Mouse (Mus musculus) ovary, postnatal 10 days (tissue): Measurements from ENCODE around the gene Mcu.

Source experiments
- DNase-seq: peaks from one replicate; pipeline ENCODE4 v3.0.0; 2022; ENCODE audit warnings: low spot score

Gene Mcu

DNA sequence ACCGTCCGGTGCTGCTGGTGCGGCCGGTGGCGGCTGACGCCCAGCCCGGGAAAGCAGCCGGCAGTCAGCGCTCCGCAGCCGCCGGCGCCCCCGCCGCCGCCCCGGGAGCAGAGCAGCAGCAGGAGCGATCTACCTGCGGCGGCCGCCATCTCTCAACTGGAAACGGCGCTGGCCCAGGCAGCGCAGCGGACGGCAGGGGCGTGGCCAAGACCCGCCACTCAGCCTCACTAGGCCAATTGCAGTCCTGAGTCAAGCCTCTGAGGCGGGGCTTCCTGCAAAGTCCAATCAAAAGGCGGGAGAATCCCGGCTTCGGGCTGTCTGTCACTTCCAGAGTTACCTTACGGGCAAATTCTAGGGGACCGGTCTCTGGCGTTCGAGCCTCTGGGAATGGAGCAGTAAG lies at the start of gene Mcu:
Mcu (minus strand) TSS at position 171 of the 400 bp plus-strand sequence.
- peak; percentile 92 for DNase-seq

DNA sequence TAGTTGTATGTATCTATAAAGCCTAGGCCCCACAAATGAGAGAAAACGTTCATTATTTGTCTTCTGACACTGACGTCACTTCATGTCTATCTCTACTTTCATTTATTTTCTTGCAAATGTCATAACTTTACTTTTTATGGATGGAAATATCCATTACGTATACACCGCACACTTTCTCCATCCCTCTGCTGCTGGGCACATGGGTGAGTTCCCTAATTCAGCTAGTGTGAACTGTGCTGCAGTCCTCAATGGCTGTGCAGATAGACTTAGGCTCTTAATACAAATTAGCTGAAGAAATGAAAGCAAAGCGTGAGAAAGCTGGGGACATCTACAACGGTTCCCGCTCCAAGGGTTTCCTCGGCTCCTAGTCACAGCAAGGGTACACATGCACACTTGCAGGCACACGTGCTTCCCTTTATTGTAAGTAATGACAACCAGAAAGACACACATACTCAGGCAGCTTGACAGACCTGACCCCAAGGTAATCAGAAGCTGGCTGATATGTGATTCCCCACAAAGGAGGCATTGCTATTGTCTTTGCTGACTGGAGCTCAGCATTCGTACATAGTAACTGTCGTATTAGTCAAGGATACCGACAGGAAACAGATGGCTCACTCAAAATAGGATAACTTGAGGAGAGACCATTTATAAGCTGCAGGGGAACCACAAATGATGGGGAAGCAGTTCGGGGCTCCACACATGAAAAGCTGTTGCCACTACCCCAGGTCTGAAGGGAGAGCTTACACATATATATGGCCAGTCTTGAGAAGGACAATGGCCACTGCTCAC lies 49.2 kb upstream of the Mcu start:
- DNase-seq, result no peak

DNA sequence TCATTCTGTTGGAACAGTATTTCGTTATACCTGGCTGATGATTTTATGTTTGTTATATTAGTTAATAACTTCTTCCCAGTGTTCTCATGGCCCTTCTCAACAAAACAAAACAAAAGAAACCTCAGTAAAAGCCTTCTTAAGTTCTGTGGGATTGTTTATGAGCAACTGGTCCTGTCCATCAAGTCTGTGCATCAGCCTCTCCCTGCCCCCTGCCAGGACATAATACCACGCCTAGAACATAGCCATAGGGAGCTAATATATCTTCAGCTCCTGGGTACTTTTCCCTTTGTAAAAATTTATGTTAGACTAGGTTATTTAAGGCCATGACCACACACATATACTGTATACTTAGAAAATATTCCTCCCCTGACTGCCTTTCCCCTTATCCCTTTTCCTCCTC lies 48.3 kb upstream of the Mcu start:
- DNase-seq, result no peak

DNA sequence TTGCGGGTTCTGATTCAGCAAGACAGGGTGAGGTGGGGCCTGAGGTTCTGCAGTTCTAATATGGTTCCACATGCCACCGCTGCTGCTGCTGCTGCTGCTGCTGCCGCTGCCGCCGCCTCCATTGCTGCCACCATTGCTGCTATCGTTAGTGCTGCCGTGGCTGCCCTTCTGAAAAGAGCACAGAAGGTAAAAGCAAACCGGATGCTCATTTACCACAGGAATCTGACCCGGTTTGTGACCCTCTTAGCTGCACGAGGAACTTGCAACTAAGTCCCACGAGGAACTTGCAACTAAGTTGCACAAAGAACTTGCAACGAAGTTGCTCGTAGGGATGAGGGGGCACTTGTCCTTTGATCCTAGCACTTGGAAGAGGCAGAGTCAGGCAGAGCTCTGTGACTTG lies 40.3 kb upstream of the Mcu start:
- no peak for DNase-seq

DNA sequence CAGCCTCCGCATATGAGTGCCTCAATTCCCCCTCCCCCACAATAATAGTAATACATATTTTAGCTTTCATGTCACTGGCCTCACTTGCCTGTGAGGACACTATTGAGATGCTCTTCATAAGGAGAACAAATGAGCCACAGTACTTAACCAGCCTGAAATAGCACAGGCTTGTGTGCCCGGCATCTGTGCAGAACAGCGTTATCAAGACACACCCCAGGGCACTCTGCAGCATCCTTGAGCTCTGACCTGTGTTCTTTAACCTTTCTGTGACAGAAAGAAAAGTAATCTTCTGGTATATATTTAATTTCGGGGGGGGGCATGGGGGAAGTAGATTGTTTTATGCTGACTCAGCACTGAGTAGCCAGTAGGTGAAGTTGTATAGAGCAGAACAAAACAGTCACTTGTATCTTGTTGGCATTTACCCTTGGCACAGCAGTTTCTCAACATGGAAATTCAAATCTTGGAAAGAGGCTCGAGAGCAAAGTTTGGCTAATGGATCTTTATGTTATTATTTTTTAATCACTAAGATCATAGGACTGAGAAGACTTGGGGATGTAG lies 30.4 kb upstream of the Mcu start:
- DNase-seq, result no peak

DNA sequence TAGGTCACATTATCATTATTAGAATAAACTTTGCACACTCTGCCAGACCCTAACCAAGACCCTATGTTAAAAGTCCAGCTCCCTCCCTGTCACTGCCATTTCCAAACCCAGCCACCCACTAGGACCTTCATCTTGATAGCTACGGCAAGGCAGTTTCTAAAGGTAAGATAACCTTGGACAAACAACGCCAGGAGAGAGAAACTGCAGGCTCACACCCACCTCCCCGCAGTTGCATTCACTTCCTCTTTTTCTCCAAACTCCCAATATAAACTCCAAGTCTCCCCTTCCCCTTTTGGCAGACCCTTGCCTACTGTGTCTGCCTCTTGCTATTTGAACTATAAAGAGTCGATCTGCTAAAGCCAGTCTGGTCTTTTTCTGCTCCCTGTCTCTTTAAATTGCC lies 28.7 kb upstream of the Mcu start:
- DNase-seq, result no peak

DNA sequence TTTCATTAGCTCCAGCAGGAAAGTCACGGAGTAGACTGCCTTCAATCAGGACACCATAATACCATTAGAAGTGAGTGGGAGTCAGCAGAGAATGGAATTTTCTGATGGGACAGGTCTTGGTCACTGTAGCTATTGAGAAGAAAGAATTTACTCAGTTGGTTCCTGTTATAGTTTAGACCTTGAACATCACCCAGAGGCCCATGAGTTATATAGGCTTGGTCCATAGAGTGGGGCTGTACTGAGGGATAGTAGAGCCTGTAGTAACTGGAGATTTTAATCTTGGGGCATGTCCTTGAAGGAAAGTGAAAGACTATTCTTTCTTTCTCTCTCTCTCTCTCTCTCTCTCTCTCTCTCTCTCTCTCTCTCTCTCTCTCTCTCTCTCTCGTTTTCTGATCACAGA lies 28.2 kb upstream of the Mcu start:
- DNase-seq, result no peak

DNA sequence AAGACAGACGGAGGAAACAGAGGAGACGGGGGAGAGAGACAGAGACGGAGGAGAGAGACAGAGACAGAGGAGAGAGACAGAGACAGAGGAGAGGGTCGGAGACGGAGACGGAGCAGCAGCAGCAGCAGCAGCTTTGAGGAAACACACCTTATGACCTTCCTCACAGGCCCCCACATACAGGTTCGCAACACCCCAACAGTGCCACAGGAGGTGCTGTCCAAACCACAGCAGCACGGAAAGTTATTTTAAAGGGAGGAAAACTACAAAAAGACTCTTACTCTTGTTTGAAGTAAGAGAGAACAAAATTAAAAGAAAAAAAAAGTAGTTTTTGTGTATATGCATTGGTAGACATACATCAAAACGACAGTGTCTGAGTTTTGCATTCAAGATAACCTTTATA lies 27.2 kb upstream of the Mcu start:
- DNase-seq, result no peak

DNA sequence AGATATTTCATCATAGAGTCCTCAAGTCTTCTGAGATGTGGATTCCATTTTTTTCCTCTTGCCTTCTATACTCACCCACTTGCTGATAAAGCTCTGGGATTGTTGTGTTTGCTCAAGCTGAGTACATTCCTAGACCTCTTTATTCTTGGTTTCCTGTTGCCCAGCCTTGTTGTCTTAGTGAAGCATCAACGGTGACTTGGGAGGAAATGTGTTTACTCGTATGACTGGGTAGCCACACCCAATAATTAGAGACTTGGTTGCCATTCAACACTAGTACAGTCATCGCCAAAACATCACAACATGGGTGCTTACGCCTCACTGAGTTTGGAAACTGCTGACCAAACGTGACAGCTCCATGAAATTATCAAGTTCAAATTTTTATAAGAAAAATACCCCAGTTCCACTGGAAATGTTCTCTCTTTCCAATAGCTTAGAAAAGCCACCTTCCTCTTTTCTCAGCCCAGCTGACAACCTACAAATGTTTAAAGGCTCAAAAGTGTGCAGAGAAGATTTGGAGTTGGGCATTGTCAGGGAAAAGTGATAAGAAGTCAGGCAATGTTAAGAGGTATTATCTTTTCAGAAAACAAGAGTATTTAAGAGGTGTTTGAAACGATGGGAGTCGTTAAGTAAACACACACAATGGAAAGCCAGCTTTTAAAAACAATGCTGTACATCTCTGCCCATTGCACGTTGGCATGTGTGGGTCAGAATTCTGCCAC lies 26.3 kb upstream of the Mcu start:
- no peak for DNase-seq

DNA sequence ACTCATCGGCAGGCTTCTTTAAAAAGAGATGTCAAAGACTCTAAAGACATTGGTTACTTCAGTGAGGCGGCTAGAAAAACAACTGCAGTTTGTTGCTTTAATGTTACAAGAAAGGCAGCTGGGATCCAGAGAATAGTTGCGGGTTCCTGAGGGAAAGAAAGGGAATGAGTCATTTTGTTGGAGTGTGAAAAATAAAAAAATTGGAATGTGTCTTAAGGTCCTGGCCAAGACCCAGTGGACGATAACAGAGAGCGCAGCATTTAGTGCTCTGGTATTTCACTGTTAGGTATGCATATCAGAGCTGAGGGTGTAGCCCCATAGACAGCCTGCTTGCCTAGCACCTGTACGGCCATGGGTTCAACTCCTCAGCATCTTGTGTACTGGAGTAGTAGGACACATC lies 22.1 kb upstream of the Mcu start:
- DNase-seq, result no peak

DNA sequence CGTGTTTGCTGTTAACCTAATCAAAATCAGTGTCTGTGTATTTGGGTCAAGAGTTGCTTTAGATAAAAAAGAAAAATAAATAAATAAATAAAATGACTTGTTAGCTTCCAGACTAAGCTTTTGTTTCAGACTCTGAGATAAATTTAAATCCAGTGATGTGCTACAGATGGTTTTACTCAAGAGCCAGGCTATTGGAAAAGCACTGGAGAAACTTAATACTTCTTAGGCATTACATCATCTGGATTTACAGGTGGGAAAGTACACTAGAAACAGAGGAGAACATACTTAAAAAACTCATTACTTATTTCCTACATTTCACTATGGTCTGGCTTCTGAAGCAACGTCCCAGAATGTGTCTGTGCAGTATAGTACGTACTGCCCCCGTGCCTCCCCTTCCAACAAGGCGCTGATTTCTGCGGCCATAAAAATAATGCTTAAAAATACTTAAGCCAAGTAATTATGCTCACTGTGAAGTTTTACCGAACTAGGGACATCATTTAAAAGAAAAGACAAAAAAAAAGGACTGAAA lies 21.2 kb upstream of the Mcu start:
- DNase-seq, result no peak

DNA sequence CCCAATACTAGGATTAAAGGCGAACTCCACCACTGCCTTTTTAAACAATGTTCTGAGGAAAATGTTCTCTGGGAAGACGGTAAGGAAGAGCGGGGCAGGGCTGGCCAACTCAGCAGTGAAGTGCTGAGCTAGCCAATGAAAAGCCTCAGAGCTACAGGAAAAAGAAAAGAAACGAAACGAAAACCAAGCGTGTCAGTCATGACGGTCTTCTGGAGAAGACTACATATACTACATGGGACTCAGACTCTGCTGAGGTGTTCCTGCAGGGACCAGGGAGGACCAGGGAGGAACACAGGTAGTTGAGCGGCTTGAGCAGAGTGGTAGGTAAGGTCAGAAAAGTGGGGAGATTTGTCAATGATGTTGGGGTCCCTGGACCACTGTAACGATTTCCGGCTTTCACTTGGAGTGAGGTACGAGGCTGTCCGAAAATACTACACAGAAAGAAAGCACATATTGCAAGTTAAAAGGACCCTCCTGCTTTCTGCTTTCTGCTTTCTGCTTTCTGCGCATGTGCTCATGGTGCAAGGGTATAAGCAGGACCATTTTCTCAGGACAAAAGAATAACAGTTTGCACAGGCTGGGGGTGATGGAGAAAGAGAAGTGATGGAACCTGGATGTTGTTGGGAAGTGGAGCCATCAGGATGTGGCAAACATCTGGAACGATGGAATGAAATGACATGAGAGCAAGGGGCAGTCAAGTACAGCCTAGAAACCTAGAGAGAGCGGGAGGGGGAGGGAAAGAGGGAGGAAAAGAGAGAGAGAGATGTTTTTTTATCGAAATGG lies 20.4 kb upstream of the Mcu start:
- DNase-seq, result no peak

DNA sequence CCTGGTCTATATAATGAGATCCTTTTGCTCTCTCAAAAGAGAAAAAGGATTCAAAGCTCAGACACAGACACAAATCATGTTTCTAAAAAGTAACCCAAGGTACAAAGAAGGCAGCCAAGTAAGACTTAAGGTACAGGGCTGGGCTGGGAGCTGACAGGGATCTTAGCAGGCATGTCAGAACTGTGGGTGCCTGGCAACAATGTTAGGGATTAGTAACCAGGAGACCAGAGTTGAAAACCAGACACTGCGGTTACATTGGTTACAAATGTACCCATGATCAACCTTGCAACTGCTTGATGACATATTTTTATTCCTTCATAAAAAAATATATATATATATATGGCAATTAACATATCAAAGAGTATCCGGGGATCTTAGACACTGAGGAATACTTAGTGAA lies 19.6 kb upstream of the Mcu start:
- no peak for DNase-seq

DNA sequence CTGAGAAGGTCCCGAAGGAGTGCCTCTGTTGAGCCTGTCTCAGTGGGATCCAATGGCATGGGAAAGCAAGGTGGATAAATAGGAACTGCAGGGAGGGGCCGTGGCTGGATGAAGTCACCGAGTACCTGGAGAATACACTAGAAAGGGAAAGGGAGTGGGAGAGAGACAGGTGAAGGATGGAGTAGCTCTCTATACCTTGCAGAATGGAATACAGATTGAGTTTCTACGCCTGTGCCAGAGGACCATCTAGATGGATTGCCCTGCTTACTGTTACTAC lies 13.0 kb upstream of the Mcu start:
- DNase-seq, result no peak

DNA sequence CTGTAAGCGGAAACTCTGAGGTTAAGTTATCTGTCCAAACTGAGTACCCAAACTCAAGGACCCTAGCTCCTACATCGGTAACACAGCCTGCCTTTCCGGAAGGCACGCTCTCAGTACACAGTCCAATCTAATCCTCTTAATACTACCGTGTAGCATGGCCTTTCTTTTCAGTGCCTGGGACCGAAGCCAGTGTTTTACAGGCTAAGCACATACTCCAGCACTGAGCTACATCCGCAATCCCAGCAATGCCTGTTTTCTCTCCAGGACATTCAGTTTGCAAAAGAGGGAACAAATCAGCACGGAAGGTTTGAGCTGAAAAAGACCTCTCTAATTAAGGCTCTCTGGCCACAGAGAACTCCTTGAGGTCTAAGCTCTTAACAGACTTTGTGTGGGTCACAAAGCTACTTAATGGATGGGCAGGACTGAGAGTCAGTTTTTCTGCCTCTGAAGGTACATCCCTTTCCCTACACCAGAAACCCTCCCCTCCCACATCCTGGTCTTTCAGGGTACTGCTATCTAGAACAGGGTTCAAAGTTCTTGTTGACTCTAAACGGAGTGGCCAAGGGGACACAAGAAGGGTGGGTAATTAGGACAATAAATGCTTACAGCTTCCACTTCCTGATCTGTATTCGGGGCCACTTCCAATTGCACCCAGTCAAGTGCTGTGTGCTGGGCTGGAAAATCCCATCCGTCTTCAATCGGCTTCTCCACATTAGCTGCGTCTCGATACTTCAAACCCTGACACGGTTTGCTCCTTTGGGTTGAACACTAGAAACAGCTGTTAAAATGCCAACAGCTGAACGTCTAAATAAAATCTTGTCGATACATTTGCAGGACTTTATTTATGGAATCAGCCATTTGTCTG lies 12.4 kb upstream of the Mcu start:
- no peak for DNase-seq

DNA sequence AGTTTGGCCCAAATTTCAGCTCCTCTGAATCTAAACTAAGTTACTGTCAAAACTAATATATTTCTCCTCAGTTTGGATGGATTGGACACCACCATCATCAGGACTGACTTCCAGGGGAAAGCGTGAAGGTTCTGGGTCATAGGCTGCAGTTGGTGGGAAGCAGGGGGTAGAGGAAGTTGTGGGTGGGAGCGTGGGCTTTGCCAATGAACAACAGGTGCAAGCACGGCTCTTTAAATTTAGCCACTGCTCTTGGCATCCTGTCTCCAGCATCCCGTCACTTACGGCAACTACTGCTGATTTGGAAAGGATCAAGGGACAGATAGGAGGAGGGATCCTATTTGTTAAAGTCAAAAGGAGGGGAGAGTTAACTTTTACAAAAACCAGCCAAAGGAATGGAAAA lies 7.0 kb upstream of the Mcu start:
- DNase-seq, result no peak

DNA sequence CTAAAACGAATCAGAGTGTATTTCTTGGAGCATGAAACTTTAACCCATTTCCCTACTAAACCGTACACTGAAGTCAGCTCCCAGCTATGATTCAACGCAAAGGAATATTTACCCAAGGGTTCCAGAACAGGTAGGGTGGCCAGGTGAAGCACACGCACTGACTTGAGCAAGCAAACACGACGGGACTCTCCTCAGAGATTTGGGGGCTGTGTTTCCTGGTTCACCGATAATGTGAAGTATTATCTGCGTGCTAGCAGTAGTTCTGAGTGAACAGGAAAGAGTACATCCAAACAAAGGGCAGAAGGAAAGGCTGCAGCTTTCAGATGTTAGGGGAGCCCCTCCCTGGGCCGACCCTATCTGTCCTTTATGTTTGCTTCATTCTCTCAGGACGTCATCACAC lies 4.9 kb upstream of the Mcu start:
- DNase-seq, result no peak

DNA sequence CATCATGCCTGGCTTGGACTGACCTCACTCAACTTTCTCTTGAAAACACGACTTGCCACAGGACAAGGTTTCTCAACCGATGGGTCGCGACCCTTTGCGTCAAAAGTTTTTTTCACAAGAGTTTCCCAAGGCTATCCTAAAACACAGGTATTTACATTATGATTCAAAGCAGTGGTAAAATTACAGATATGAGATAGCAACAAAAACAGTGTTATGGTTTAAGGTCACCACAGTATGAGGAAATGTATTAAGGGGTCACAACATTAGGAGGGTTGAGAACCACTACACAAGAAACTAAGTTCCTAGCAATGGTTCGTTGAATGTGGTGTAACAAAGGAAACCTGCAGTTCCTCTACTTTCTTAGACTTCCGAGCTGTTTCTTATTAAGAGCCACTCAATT lies 1.3 kb upstream of the Mcu start:
- DNase-seq, result no peak

DNA sequence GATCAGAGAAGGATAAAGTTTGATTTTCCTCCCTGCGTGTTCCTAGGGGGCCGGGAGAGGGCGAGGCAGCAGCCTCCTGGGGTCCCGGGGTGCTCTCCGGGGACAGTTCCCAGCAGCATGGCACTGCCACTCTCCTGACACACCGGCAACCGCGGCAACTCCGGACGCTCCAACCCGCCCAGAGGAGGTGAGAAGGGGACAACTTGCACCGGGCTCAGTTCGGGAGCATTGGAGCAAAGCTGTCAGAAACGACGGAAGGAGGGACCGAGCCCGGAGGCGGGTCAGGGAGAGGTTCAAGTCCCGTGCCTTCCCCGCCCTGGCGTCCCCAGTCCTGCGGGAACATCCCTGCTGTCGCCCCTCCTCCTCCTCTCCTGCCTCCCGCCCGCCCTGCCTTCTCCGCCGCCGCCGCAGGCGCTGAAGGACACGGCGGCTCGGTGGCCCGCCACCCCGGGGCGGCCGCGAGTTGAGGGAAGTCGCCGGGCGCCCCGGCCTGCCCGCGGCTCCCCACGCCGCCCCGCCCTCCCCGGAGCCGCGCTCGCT lies 441 bp downstream of the Mcu start, which contains the start of gene Gm10322:
Gm10322 (plus strand) TSS at position 83 of the 540 bp plus-strand sequence.
- DNase-seq, result peak; percentile 38

DNA sequence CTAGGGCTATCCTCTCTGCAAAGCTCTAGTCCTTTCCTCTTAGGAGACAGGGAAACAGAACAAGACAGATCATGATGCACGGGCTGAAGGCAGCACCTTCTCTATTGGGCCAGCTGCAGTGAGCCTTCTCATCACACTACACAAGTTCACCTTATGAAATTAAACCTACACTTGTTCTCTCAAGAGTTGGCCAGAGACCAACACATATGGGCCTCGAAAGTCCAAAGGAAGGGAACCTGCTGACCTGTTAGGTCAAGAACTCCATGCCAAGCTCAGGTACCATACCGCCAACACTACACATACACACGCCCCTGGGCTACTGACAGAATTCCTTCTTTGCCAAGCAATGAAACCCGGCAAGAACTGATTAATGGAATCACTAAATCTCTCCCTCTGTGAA lies 1.1 kb downstream of the Mcu start:
- DNase-seq, result no peak

DNA sequence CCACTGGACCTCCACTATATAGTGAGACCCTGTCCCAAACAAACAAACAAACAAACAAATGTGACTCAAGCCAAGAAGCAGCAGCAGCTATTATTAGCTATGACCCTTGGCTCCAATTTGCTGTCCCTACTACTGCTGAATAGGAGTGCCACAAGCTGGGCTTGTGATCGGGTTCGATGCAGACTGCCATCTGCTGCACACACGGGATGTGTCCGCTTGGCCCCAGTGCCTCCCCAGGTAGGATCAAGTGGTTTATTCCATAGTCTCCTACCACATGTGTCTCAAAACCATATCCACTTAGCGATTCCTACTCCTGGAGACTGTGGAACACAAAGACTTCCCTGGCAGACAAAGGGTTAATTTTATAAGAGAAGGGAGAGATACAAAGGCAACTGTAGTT lies 2.4 kb downstream of the Mcu start:
- DNase-seq, result no peak
